Mouse (Mus musculus): Measurements from ENCODE around the gene L3mbtl4. TPM values are rescaled to one million over a fixed set of nuclear protein-coding genes. Genes with fewer than 3 reads are reported as not detected.

Gene L3mbtl4
- total and polyA plus RNA-seq, 2 experiments from 2014 or later: 4.3 to 6.2 TPM

GRCm38 (mm10) chr17:68312286-68312927 is 38.8 kb downstream of the L3mbtl4 start:
- 78% methylated on average over 5 of the region's 5 CpGs for WGBS
- TF ChIP-seq CTCF (IDR thresholded peaks at IDR 0.05; ENCODE audit: low read depth): no peak
- no peak for ATAC-seq
- H3K9me3 ChIP-seq (ENCODE audit: low read length): no peaks in the 10 kb centered on the region
- DNase-seq: no peak
- H3K4me2 ChIP-seq (ENCODE audit: low read depth): no peak overlapping the region
- H3K36me3 ChIP-seq (ENCODE audit: insufficient read depth): no peaks in the 10 kb centered on the region
- no peak overlapping the region for H3K4me3 ChIP-seq (ENCODE audit: low read depth, low read length)
- no peaks in the 10 kb centered on the region for H3K27me3 ChIP-seq (ENCODE audit: insufficient read depth, low read length)
- no peak overlapping the region for H3K9ac ChIP-seq
- no peaks in the 10 kb centered on the region for H3K4me1 ChIP-seq (ENCODE audit: insufficient read depth)
- H3K27ac ChIP-seq (ENCODE audit: low read depth, low read length): no peak overlapping the region

GRCm38 (mm10) chr17:68320940-68321339 is 47.3 kb downstream of the L3mbtl4 start:
- Histone ChIP-seq H3K27me3 (ENCODE audit: insufficient read depth, low read length) (no peaks in the 10 kb centered on the region), H3K4me3 (ENCODE audit: low read depth, low read length) (no peak overlapping the region), H3K36me3 (ENCODE audit: insufficient read depth) (no peaks in the 10 kb centered on the region), H3K4me2 (ENCODE audit: low read depth) (no peak overlapping the region), H3K9ac (no peak overlapping the region), H3K27ac (ENCODE audit: low read depth, low read length) (no peak overlapping the region), H3K4me1 (ENCODE audit: insufficient read depth) (no peaks in the 10 kb centered on the region), H3K9me3 (ENCODE audit: low read length) (no peaks in the 10 kb centered on the region)
- WGBS: 90% methylated on average over 8 of the region's 8 CpGs
- no peak for TF ChIP-seq CTCF (IDR thresholded peaks at IDR 0.05; ENCODE audit: low read depth)
- ATAC-seq: peak; percentile 42; the same call in 1 of the 2 replicates
- DNase-seq: no peak

DNA sequence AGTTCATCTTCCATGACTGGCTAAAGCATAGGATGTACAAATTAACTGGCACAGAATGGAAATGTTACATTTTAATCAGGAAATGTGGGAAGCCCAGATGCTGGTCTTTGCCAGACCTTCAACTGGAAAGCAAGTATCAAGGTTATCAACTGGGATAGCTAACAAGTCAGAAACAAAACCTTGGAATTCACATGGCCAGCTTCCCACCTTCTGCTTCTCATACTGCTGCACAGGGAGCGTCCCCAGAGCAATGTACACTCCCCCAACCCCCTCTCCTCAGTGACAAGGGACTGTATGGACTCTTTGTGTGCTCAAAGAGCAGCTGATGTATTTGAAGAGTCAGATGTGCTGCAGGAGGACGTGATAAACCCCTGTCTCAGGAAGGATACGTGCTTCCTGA is 49.0 kb downstream of the L3mbtl4 start:
- H3K27ac ChIP-seq (ENCODE audit: low read depth, low read length): no peak overlapping the region
- no peak for ATAC-seq
- no peak for TF ChIP-seq CTCF (IDR thresholded peaks at IDR 0.05; ENCODE audit: low read depth)
- H3K9me3 ChIP-seq (ENCODE audit: low read length): no peaks in the 10 kb centered on the region
- 75% methylated on average over 3 of the region's 3 CpGs for WGBS
- DNase-seq: no peak
- H3K4me3 ChIP-seq (ENCODE audit: low read depth, low read length): no peak overlapping the region
- H3K27me3 ChIP-seq (ENCODE audit: insufficient read depth, low read length): no peaks in the 10 kb centered on the region
- H3K4me1 ChIP-seq (ENCODE audit: insufficient read depth): no peaks in the 10 kb centered on the region
- H3K9ac ChIP-seq: no peak overlapping the region
- no peaks in the 10 kb centered on the region for H3K36me3 ChIP-seq (ENCODE audit: insufficient read depth)
- no peak overlapping the region for H3K4me2 ChIP-seq (ENCODE audit: low read depth)

DNA sequence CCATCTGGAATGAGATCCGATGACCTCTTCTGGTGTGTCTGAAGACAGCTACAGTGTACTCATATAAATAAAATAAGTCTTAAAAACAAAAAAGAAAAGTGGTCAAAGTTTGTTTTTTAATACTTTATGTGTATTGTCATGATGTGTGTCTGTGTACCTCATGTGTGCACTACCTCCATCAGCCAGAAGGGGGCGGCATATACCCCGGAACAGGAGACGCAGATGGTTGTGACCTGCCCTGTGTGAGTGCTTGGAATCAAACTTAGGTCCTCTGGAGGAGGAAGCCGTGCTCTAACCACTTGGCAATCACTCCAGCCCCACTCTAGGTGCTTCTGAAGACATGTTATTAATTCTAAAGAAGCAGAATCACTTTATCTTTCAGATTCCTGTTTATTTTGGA is 58.6 kb downstream of the L3mbtl4 start:
- Histone ChIP-seq H3K9me3 (ENCODE audit: low read length) (no peaks in the 10 kb centered on the region), H3K4me3 (ENCODE audit: low read depth, low read length) (no peak overlapping the region), H3K9ac (no peak overlapping the region), H3K4me1 (ENCODE audit: insufficient read depth) (no peaks in the 10 kb centered on the region), H3K36me3 (ENCODE audit: insufficient read depth) (no peaks in the 10 kb centered on the region), H3K27me3 (ENCODE audit: insufficient read depth, low read length) (no peaks in the 10 kb centered on the region), H3K27ac (ENCODE audit: low read depth, low read length) (no peak overlapping the region), H3K4me2 (ENCODE audit: low read depth) (no peak overlapping the region)
- ATAC-seq: no peak
- DNase-seq: no peak
- TF ChIP-seq CTCF (IDR thresholded peaks at IDR 0.05; ENCODE audit: low read depth): 0 out of 2 replicates have a peak, but pooled peaks have one; percentile 21
- WGBS: 87% methylated on average over 5 of the region's 5 CpGs

GRCm38 (mm10) chr17:68333382-68333781 is 59.8 kb downstream of the L3mbtl4 start:
- no peak for TF ChIP-seq CTCF (IDR thresholded peaks at IDR 0.05; ENCODE audit: low read depth)
- H3K9ac ChIP-seq: no peak overlapping the region
- no peaks in the 10 kb centered on the region for H3K36me3 ChIP-seq (ENCODE audit: insufficient read depth)
- H3K27ac ChIP-seq (ENCODE audit: low read depth, low read length): no peak overlapping the region
- H3K9me3 ChIP-seq (ENCODE audit: low read length): no peaks in the 10 kb centered on the region
- no peaks in the 10 kb centered on the region for H3K4me1 ChIP-seq (ENCODE audit: insufficient read depth)
- H3K4me2 ChIP-seq (ENCODE audit: low read depth): no peak overlapping the region
- ATAC-seq: no peak
- no peak for DNase-seq
- WGBS: 70% methylated on average over 3 of the region's 3 CpGs
- no peaks in the 10 kb centered on the region for H3K27me3 ChIP-seq (ENCODE audit: insufficient read depth, low read length)
- H3K4me3 ChIP-seq (ENCODE audit: low read depth, low read length): no peak overlapping the region

- 86% methylated on average over 3 of the region's 3 CpGs for WGBS
- no peaks in the 10 kb centered on the region for H3K4me1 ChIP-seq (ENCODE audit: insufficient read depth)
- H3K27me3 ChIP-seq (ENCODE audit: insufficient read depth, low read length): no peaks in the 10 kb centered on the region
- no peak for ATAC-seq
- no peak overlapping the region for H3K27ac ChIP-seq (ENCODE audit: low read depth, low read length)
- DNase-seq: no peak
- H3K4me3 ChIP-seq (ENCODE audit: low read depth, low read length): no peak overlapping the region
- H3K36me3 ChIP-seq (ENCODE audit: insufficient read depth): no peaks in the 10 kb centered on the region
- TF ChIP-seq CTCF (IDR thresholded peaks at IDR 0.05; ENCODE audit: low read depth): no peak
- no peaks in the 10 kb centered on the region for H3K9me3 ChIP-seq (ENCODE audit: low read length)
- no peak overlapping the region for H3K4me2 ChIP-seq (ENCODE audit: low read depth)
- no peak overlapping the region for H3K9ac ChIP-seq
These were observed 65.4 kb downstream of the L3mbtl4 start for GRCm38 (mm10) chr17:68338917-68339553.

- H3K9ac ChIP-seq: no peak overlapping the region
- no peaks in the 10 kb centered on the region for H3K36me3 ChIP-seq (ENCODE audit: insufficient read depth)
- no peak overlapping the region for H3K27ac ChIP-seq (ENCODE audit: low read depth, low read length)
- no peaks in the 10 kb centered on the region for H3K9me3 ChIP-seq (ENCODE audit: low read length)
- WGBS: 24% methylated on average over 1 of the region's 1 CpGs
- H3K4me1 ChIP-seq (ENCODE audit: insufficient read depth): no peaks in the 10 kb centered on the region
- ATAC-seq (no peak), DNase-seq (no peak)
- H3K27me3 ChIP-seq (ENCODE audit: insufficient read depth, low read length): no peaks in the 10 kb centered on the region
- TF ChIP-seq CTCF (IDR thresholded peaks at IDR 0.05; ENCODE audit: low read depth): no peak
- H3K4me2 ChIP-seq (ENCODE audit: low read depth): no peak overlapping the region
- no peak overlapping the region for H3K4me3 ChIP-seq (ENCODE audit: low read depth, low read length)
These were observed 84.1 kb downstream of the L3mbtl4 start for GRCm38 (mm10) chr17:68357687-68358086.
